Mouse (Mus musculus) gastrocnemius, adult 8-10 months (tissue): ENCODE data around the gene Cyp2a12. TPM values are rescaled to one million over a fixed set of nuclear protein-coding genes. Genes with fewer than 3 reads are reported as not detected.
"Not testable (repeated sequence)": the region's sequence is repeated elsewhere in the genome, so short reads cannot be mapped to it uniquely, and the experiment has no call there.

ENCODE experiments used
- DNase-seq, 2 experiments: peaks; one replicate each; pipeline ENCODE4 v3.0.0; 2022; ENCODE audit warnings: low spot score in 2 of 2
- total RNA-seq, 4 experiments: library from RNA; stranded (reverse); gene quantifications; 2 replicates each; pipeline ENCODE4 v1.2.4; 2022

Gene Cyp2a12
- total RNA-seq, result under 1 TPM in 1 of 4 experiments, not detected in 3; 0.40 TPM

GRCm38 (mm10) chr7:27028789-27029188, at the start of gene Cyp2a12:
Cyp2a12 (plus strand) TSS chr7:27029081.
- no peak for DNase-seq

GRCm38 (mm10) chr7:26981464-26981863, 47.4 kb upstream of the Cyp2a12 start:
- DNase-seq, result not testable (repeated sequence)

- DNase-seq, result not testable (repeated sequence)
Observed at GRCm38 (mm10) chr7:26981937-26982336, 46.9 kb upstream of the Cyp2a12 start.

- no peak for DNase-seq
Observed at GRCm38 (mm10) chr7:26982551-26982950, 46.3 kb upstream of the Cyp2a12 start.

- DNase-seq, result not testable (repeated sequence)
Observed at GRCm38 (mm10) chr7:26983151-26983550, 45.7 kb upstream of the Cyp2a12 start.

GRCm38 (mm10) chr7:27026581-27026980, 2.3 kb upstream of the Cyp2a12 start:
- not testable (repeated sequence) for DNase-seq

GRCm38 (mm10) chr7:27048886-27049285, 20.0 kb downstream of the Cyp2a12 start:
- not testable (repeated sequence) for DNase-seq

- DNase-seq, result not testable (repeated sequence)
Observed at GRCm38 (mm10) chr7:27059333-27059732, 30.5 kb downstream of the Cyp2a12 start.

- DNase-seq, result not testable (repeated sequence)
Observed at GRCm38 (mm10) chr7:27059896-27060295, 31.0 kb downstream of the Cyp2a12 start.

GRCm38 (mm10) chr7:27078641-27079040, 49.8 kb downstream of the Cyp2a12 start:
- no peak for DNase-seq

- DNase-seq, result no peak
Observed at GRCm38 (mm10) chr7:27081625-27082024, 52.7 kb downstream of the Cyp2a12 start.

Other genes with a start within 250 kb of the Cyp2a12 start
- gene Cyp2g1, start 220.2 kb upstream of the Cyp2a12 start, total RNA-seq, result not detected
- gene Cyp2a5, start 193.8 kb upstream of the Cyp2a12 start, total RNA-seq, result under 1 TPM in 1 of 4 experiments, not detected in 3; 0.88 TPM
- gene Cyp2a22, start 89.7 kb upstream of the Cyp2a12 start, total RNA-seq, result not detected
- gene Cyp2f2, start 90.8 kb downstream of the Cyp2a12 start, total RNA-seq, result 1 to 10 TPM in 2 of 4 experiments, under 1 TPM in 2; 0.34 to 1.2 (median 0.77) TPM
- not detected for gene Cyp2t4, start 124.6 kb downstream of the Cyp2a12 start, total RNA-seq
- 100 to 1,000 TPM; 119 to 120 (median 119) TPM for gene Egln2, start 137.7 kb downstream of the Cyp2a12 start, total RNA-seq
- gene Rab4b, start 149.8 kb downstream of the Cyp2a12 start, total RNA-seq, result 1 to 10 TPM; 4.3 to 5.8 (median 4.7) TPM
- gene Gm21983, start 152.0 kb downstream of the Cyp2a12 start, total RNA-seq, result not detected
- gene Mia, start 152.1 kb downstream of the Cyp2a12 start, total RNA-seq, result under 1 TPM in 1 of 4 experiments, not detected in 3; 0.75 TPM
- gene BC024978, start 166.7 kb downstream of the Cyp2a12 start, total RNA-seq, result 10 to 100 TPM; 13.2 to 20.5 (median 15.1) TPM
- gene Snrpa, start 167.2 kb downstream of the Cyp2a12 start, total RNA-seq, result 10 to 100 TPM; 27.9 to 32.9 (median 31.6) TPM
- 1 to 10 TPM; 3.5 to 4.6 (median 3.7) TPM for gene Itpkc, start 199.6 kb downstream of the Cyp2a12 start, total RNA-seq
- 1 to 10 TPM; 2.6 to 3.3 (median 3.0) TPM for gene Coq8b, start 203.9 kb downstream of the Cyp2a12 start, total RNA-seq
- 1 to 10 TPM; 1.5 to 3.4 (median 2.2) TPM for gene Numbl, start 229.4 kb downstream of the Cyp2a12 start, total RNA-seq